Mouse (Mus musculus): ENCODE results near the gene Kif19a. TPM values are rescaled to one million over a fixed set of nuclear protein-coding genes. Genes with fewer than 3 reads are reported as not detected.

Kif19a gene
- polyA plus RNA-seq, 1 experiment from 2014 or later: 1.2 TPM

GRCm38 (mm10) chr11:114732890-114733289 lies 32.3 kb upstream of the Kif19a start:
- H3K9me3 ChIP-seq: no peaks in the 10 kb centered on the region
- no peak overlapping the region for H3K9ac ChIP-seq
- H3K4me2 ChIP-seq: no peak overlapping the region
- H3K4me1 ChIP-seq (replicated peaks): peaks cover 21% of the 10 kb centered on the region
- no peak overlapping the region for H3K27ac ChIP-seq
- 80% methylated on average over 22 of the region's 22 CpGs for WGBS
- no peaks in the 10 kb centered on the region for H3K27me3 ChIP-seq
- no peak for ATAC-seq (ENCODE audit: low FRiP score)
- no peak overlapping the region for H3K4me3 ChIP-seq
- H3K36me3 ChIP-seq: no peaks in the 10 kb centered on the region

DNA sequence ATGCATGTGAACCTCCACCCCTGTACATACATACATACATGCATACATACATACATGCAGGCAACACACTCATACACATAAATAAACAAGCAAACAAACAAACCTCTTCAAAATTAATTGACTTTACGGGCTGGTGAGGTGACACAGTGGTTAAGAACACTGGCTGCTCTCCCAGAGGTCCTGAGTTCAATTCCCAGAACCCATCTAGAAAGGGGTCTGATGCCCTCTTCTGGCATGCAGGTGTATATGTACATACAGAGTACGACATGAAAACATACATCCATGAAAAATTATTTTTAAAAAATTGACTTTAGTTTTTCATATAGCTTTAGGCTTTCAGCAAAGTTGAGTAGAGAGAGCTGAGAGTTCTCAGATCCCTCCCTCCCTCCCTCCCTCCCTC lies 29.1 kb upstream of the Kif19a start:
- H3K27ac ChIP-seq: no peak overlapping the region
- ATAC-seq (ENCODE audit: low FRiP score): no peak
- H3K4me3 ChIP-seq: no peak overlapping the region
- H3K4me2 ChIP-seq: no peak overlapping the region
- H3K9ac ChIP-seq: no peak overlapping the region
- peaks cover 9% of the 10 kb centered on the region for H3K4me1 ChIP-seq (replicated peaks)
- H3K36me3 ChIP-seq: no peaks in the 10 kb centered on the region
- 86% methylated on average over 2 of the region's 2 CpGs for WGBS
- H3K9me3 ChIP-seq: no peaks in the 10 kb centered on the region
- peaks cover 11% of the 10 kb centered on the region; the same call in 1 of the 2 replicates for H3K27me3 ChIP-seq

GRCm38 (mm10) chr11:114736913-114737624 lies 28.1 kb upstream of the Kif19a start:
- Histone ChIP-seq H3K4me3 (no peak overlapping the region), H3K4me1 (replicated peaks) (peaks cover 17% of the 10 kb centered on the region), H3K4me2 (no peak overlapping the region), H3K9me3 (no peaks in the 10 kb centered on the region), H3K27ac (no peak overlapping the region), H3K27me3 (peaks cover 13% of the 10 kb centered on the region; the same call in 1 of the 2 replicates), H3K9ac (no peak overlapping the region), H3K36me3 (no peaks in the 10 kb centered on the region)
- WGBS: 25% methylated on average over 11 of the region's 11 CpGs
- no peak for ATAC-seq (ENCODE audit: low FRiP score)

DNA sequence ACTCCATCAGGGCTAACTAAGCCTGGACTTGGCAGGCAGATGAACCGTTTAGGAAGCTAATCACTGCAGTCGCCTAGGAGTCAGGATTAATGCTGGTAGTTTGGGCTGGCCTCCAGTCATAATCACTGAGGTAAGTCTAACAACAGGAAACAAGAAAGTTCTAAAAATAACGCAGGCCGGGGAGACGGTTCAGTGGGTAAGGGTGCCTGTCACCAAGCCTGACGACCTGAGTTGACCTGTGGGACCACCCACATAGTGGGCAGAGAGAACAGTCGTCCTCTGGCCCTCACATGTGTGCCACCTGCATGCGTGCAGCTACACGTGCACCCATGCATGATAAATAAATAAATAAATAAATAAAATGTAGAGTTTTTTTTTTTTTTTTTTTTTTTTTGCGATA lies 24.6 kb upstream of the Kif19a start:
- 31% methylated on average over 10 of the region's 10 CpGs for WGBS
- Histone ChIP-seq H3K4me2 (no peak overlapping the region), H3K27me3 (peaks cover 21% of the 10 kb centered on the region; the same call in 1 of the 2 replicates), H3K27ac (no peak overlapping the region), H3K36me3 (no peaks in the 10 kb centered on the region), H3K4me3 (no peak overlapping the region), H3K9me3 (no peaks in the 10 kb centered on the region), H3K9ac (no peak overlapping the region), H3K4me1 (replicated peaks) (peaks cover 21% of the 10 kb centered on the region)
- ATAC-seq (ENCODE audit: low FRiP score): no peak

DNA sequence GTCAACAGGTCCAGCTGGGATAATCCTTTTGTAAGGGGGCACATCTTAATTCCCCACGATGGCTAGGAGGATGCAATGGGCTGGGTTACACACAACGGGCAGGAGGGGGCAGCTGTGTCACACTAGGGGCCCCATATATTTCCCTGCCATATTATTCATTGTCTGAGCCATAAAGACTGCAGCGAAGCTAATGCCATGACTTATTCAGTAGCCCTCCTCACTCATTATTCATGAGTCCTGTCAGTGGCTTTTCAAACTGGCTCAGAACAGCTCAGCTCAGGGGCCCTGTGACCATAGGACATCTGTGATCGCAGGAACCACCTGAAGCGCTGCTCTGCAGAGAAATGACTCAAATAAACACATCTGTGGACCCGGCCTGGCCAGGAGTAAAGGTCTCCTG lies 23.7 kb upstream of the Kif19a start:
- no peaks in the 10 kb centered on the region for H3K9me3 ChIP-seq
- H3K4me2 ChIP-seq: no peak overlapping the region
- H3K4me3 ChIP-seq: no peak overlapping the region
- 10% methylated on average over 6 of the region's 6 CpGs for WGBS
- H3K9ac ChIP-seq: no peak overlapping the region
- H3K4me1 ChIP-seq (replicated peaks): peaks cover 21% of the 10 kb centered on the region
- peaks cover 21% of the 10 kb centered on the region; the same call in 1 of the 2 replicates for H3K27me3 ChIP-seq
- no peak overlapping the region for H3K27ac ChIP-seq
- no peak for ATAC-seq (ENCODE audit: low FRiP score)
- H3K36me3 ChIP-seq: no peaks in the 10 kb centered on the region

DNA sequence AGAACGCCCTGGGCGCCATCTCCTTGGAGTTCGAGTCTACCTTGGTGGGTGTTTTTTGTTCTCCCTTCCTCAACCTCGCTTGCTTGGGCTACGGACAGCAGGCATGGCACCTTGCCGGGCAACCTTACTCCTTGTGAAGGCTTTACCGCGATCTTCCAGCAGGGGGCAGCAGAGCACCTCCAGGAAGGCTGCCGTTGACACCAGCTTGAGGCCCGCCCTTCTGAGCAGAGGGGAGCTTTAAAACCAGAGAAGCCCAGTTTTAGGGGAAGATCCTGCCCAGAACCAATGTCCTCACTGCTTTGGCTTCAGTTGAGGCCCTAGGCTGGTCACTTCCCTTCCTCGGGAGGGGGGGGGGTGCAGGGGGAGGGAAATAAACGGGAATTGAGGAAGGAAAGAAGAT lies 20.1 kb upstream of the Kif19a start:
- Histone ChIP-seq H3K27me3 (peaks cover 11% of the 10 kb centered on the region; the same call in 1 of the 2 replicates), H3K4me2 (peak overlapping the region; percentile 48), H3K9ac (peak overlapping the region; percentile 53; the same call in 1 of the 2 replicates), H3K36me3 (no peaks in the 10 kb centered on the region), H3K27ac (no peak overlapping the region), H3K9me3 (no peaks in the 10 kb centered on the region), H3K4me1 (replicated peaks) (peaks cover 21% of the 10 kb centered on the region), H3K4me3 (no peak overlapping the region)
- 0 out of 2 replicates have a peak, but pooled peaks have one; percentile 57 for ATAC-seq (ENCODE audit: low FRiP score)
- WGBS: 2% methylated on average over 12 of the region's 12 CpGs

DNA sequence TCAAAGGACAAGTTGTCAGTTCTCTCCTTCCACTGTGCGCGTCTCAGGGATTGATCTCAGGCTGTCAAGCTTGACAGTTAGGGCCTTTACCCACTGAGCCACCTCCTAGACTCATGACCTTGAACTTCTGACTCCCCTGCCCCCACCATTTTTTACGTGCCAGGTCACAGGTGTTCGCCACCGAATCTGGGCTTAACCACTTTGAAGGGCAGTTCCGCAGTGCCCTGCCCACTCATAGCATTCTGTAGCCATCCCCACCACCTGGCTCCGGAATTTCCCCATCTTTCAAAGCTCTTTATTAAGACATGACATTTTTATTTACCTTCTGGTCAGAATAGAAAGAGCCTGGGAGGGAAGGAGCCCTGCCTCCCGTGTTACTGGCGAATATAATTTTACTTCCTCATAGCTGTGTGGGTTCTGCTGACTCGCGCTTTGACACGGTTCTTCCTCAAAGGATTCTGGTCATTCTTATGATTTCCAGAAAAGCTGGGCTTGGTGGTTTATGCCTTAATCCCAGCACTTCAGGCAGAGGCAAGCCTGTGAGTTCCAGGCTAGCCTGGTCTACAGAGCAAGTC lies 17.5 kb upstream of the Kif19a start:
- WGBS: 80% methylated on average over 12 of the region's 12 CpGs
- H3K27me3 ChIP-seq: peaks cover 8% of the 10 kb centered on the region; the same call in 1 of the 2 replicates
- no peaks in the 10 kb centered on the region for H3K36me3 ChIP-seq
- ATAC-seq (ENCODE audit: low FRiP score): no peak
- no peak overlapping the region for H3K4me2 ChIP-seq
- peaks cover 4% of the 10 kb centered on the region; the same call in 1 of the 2 replicates for H3K4me1 ChIP-seq (replicated peaks)
- H3K9ac ChIP-seq: no peak overlapping the region
- no peak overlapping the region for H3K4me3 ChIP-seq
- H3K27ac ChIP-seq: no peak overlapping the region
- no peaks in the 10 kb centered on the region for H3K9me3 ChIP-seq

GRCm38 (mm10) chr11:114769911-114770310 lies 4.7 kb downstream of the Kif19a start:
- Histone ChIP-seq H3K27me3 (peaks cover 22% of the 10 kb centered on the region), H3K9ac (no peak overlapping the region), H3K4me2 (no peak overlapping the region), H3K4me1 (replicated peaks) (peaks cover 19% of the 10 kb centered on the region), H3K27ac (no peak overlapping the region), H3K36me3 (no peaks in the 10 kb centered on the region), H3K4me3 (no peak overlapping the region), H3K9me3 (no peaks in the 10 kb centered on the region)
- WGBS: 43% methylated on average over 6 of the region's 6 CpGs
- peak; percentile 49; the same call in 1 of the 2 replicates for ATAC-seq (ENCODE audit: low FRiP score)

DNA sequence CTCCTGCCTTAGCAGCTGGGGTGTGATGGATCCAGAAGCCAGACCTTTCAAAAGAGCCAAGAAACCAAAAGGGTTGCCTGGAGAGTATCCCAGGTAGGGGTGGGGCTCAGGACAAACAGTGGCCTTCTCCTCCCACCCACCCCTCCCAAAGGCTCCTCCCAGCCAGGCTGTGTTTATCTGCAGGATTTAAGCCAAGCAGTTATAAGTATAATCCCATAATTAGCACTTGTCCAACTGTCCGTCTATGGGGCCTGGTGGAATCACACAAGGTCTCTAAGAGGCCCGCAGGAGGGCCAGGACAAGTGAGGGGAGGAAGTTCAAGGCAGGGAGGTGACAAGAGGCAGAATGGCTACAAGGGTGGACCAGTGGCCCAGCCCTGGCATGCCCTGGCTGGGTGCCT lies 6.7 kb downstream of the Kif19a start:
- H3K4me1 ChIP-seq (replicated peaks): peaks cover 20% of the 10 kb centered on the region
- no peak overlapping the region for H3K4me2 ChIP-seq
- WGBS: 91% methylated on average over 2 of the region's 2 CpGs
- H3K4me3 ChIP-seq: no peak overlapping the region
- H3K27ac ChIP-seq: no peak overlapping the region
- H3K9ac ChIP-seq: no peak overlapping the region
- H3K36me3 ChIP-seq: no peaks in the 10 kb centered on the region
- H3K9me3 ChIP-seq: no peaks in the 10 kb centered on the region
- no peak for ATAC-seq (ENCODE audit: low FRiP score)
- H3K27me3 ChIP-seq: peaks cover 5% of the 10 kb centered on the region; the same call in 1 of the 2 replicates

DNA sequence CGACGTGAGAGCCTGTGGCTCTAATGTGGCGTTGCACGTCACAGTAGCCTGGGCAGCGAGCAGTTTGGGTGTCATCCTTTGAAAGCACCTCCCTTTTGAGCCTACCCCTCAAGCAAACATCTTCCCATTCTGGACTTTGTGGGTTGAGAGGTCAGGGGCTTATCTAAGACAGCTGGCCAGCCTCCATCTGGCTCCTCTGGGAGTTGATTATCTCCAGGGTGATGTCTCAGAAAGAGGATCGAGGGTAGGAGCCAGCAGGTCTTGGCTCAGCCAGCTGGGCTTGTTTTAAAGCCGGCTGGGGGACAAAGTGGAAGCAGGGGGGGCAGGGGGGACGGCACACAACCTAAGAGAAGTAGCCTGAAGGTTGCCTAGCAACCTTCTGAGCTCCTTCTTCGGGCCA lies 14.9 kb downstream of the Kif19a start:
- Histone ChIP-seq H3K4me1 (replicated peaks) (peaks cover 25% of the 10 kb centered on the region), H3K4me3 (no peak overlapping the region), H3K9ac (no peak overlapping the region), H3K27ac (no peak overlapping the region), H3K36me3 (no peaks in the 10 kb centered on the region), H3K27me3 (peaks cover 28% of the 10 kb centered on the region), H3K4me2 (no peak overlapping the region), H3K9me3 (no peaks in the 10 kb centered on the region)
- WGBS: 39% methylated on average over 9 of the region's 9 CpGs
- ATAC-seq (ENCODE audit: low FRiP score): no peak

GRCm38 (mm10) chr11:114785892-114786291 lies 20.7 kb downstream of the Kif19a start:
- Histone ChIP-seq H3K27ac (peak overlapping the region; percentile 55; the same call in 1 of the 2 replicates), H3K9ac (peak overlapping the region; percentile 67; the same call in 1 of the 2 replicates), H3K4me3 (peak overlapping the region; percentile 32), H3K4me2 (peak overlapping the region; percentile 58), H3K4me1 (replicated peaks) (peaks cover 33% of the 10 kb centered on the region), H3K9me3 (no peaks in the 10 kb centered on the region), H3K36me3 (no peaks in the 10 kb centered on the region), H3K27me3 (peaks cover 71% of the 10 kb centered on the region)
- no peak for ATAC-seq (ENCODE audit: low FRiP score)
- WGBS: 56% methylated on average over 10 of the region's 10 CpGs

DNA sequence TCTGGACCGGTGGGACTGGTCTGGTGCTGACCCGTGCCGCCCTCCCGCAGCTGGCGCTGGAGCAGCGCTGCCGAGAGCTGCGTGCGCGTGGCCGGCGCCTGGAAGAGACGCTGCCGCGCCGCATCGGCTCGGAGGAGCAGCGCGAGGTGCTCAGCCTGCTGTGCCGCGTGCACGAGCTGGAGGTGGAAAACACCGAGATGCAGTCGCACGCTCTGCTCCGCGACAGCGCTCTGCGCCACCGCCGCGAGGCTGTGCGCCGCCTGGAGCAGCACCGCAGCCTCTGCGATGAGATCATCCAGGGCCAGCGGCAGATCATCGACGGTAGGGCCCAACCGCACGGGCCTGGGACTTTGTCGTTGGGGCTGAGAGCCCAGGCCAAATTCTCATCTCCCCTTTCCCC lies 21.1 kb downstream of the Kif19a start:
- peak overlapping the region; percentile 58 for H3K4me2 ChIP-seq
- H3K27me3 ChIP-seq: peaks cover 71% of the 10 kb centered on the region
- H3K4me3 ChIP-seq: peak overlapping the region; percentile 32
- H3K27ac ChIP-seq: peak overlapping the region; percentile 55; the same call in 1 of the 2 replicates
- peak; percentile 49 for ATAC-seq (ENCODE audit: low FRiP score)
- H3K9ac ChIP-seq: peak overlapping the region; percentile 67
- H3K4me1 ChIP-seq (replicated peaks): peaks cover 33% of the 10 kb centered on the region
- no peaks in the 10 kb centered on the region for H3K36me3 ChIP-seq
- H3K9me3 ChIP-seq: no peaks in the 10 kb centered on the region
- WGBS: 3% methylated on average over 43 of the region's 43 CpGs
